Mouse (Mus musculus) frontal cortex, postnatal 14 days (tissue): ENCODE measurements at regions not wholly inside any gene's neighbourhood (a gene's known extent, or its start where the extent isn't known, plus 50 kb on each side); places are given as distances from the start of the nearest gene placed in this dataset.

Experiments
- DNase-seq, 2 experiments: peaks; one replicate each; pipeline ENCODE4 v3.0.0; 2022; ENCODE audit warnings: low spot score in 2 of 2

DNA sequence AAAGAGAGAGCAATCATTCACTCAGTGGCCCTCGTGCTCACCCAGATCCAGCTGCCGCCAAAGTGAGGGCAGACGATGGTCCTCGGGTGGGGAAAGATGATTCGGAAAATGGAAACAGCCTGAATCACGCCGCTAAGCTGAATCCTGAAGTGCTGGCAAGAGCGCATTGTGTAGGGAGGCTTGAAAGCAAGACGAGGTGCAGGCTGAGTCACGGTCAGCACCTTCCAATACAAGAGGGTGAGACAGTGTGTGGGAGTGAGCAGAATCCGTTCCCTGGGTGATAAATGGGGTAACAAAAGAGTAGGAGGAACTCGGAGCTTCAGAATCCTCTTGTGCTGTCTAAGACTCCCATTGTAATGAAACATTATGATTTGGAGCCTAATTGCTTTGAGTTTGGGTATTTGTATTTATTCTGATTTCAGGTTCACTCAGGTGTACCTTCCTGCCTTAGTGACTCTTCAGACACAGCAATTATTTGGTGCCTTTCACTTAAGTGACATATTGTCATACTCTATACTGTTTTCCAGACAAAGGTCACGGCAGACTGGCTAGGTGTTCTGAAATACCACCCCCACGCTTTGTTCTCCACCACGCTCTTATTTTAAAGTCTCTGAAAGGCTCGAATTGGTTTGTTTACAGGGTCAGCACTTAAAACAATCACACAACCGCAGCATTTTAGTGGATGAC is 70.0 kb downstream of the Mbip start:
- peak; percentile 17 to 42 for DNase-seq

DNA sequence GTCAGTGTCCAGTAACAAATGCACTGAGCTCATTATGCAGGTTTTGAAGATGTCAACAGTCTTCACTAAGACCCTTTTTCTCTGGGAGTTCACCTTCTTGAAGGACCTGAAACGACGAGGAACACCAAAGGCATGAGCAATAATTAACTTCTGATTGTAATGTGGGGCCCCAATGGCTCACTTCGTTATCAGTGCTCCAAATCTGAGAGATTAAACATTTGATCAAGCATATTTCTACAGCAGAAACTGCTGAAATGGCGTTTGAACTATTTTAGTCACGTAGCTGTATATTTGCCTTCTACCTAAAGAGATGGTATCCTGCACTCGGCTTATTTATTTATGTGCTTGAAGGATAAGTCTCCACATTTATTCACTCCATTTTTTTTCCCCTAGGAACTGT is 80.6 kb downstream of the Mbip start:
- DNase-seq, result no peak

DNA sequence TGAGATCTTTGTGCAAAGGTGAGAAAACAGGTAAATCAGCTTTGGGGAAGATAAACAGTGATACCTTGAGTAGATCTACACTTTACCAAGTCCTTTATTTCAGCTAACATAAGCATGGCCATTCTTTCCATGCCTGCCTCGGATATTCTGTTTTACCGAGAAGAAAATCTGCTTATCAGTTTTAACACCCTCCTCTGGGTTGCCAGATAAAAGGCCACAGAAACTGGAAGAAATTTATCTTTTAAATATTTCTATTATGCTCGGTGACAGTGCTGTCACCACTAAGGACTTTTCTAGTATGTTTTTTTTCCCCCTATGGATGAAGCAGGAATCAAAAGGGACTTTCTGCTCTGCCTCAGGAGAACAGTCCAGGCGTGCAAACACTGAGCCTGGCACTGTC is 84.2 kb downstream of the Mbip start:
- no peak for DNase-seq

DNA sequence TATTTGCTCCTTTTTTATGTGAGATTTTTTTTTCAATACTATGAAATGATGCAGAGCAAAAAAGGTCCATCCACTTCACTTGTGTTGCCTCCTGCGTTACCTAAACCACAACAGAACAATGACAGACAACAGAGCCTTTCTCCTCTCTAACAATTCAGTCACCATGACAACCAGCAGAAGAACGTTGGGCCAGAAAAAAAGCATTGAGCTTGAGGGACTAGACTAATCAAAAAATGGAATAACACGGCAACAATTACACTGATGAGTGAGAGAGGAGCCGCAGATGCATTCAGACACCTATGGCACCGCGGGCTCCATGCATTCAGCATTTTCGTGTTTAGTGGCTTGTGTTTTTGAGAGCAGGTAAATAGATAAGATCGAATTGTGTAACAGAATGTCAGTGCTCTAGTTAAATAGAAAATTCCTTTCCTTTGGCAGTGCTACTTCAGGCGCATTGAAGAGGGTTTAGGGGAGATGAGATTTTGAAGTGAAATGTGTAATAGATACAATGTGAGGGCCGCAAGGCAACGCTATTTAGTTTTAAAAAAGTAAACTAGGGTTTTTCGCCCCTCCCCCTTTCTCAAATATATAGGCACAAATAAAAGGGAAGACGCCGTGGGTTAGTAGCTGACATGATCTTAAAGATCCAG is 87.2 kb downstream of the Mbip start:
- DNase-seq, result no peak

DNA sequence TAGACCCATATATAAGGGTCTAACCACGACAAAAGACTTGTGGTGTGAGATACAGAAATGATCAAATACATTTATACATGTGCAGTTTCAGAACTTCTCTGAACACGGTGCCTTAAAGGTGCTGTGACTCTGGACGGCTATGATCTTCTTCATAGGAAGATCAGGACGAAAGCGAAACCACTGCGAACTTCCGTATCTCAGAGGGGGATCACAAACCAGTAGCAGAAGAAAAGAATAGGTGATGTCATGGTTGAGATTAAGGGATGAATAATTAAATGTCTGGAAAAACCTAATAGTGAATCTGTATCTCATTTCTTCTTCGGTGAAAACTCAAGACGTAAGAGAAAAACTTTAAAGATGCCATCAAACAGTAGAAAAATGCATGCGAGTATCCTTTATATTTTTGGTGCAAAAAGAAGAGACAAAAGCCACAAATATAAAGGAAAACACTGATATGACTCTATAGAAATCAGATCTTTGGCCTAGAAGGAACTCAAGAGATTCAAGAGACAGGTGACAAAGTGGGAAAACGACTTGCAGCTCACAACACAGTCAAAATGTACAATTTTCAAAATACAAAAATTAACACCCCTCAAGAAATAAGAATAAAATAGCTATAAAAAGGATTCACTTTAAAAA is 89.3 kb downstream of the Mbip start:
- DNase-seq, result no peak

DNA sequence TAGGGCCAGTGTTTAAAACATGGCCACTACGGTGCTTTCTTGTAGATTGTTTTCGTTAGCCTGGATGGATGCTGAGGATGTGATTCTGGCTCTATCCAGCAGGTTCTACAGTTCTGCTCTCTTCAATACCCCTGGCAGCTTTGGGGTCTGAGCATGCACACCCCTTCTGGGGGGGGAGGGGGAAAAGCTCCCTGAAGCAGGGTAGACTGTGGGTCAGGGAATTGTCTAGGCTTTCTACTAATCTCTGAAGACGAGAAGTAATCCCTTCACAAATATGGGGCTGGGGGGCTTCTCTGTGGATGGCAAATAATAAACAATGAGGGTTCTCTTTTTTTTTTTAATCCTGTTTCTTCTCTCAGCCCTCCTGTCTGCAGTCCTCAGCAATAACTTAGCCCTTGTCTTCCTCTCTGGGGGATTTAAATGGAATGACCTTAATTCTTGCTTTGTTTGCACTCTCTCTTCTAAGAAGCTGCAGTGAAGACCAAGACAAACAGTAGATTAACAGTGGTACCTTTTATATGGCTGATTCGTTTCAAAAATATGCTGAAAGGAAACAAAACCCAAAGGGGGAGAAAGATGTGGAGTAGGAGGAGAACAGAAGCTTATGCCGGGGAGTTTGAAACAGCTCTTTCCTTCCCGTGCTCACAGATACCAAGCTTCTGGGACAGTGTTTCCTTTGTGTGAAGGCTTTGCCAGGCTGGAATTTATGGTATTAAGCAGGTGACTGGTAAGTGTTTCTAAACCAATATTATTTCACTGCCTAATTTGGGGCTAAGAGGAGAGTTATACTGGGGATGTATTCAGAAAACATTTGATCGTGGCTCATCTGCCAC is 92.9 kb downstream of the Mbip start:
- no peak for DNase-seq

DNA sequence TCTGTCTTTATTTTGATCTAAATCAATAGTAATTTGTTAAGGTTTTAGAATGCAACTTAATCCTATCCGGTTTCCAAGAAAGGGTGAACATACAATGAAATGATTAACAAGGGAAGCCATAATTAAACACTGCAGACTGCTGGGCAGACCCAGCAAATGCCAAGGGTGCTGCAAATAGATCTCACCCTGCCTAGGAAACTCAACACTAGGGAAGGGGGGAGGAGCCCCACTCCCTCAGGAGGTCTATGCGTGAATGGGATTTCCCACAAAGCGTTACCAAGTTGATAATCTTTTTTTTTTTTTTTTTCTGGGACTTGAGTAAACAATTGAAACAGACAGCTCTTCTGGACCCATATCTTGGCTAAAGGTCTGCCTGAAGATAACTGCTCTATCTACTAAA is 95.4 kb downstream of the Mbip start:
- no peak for DNase-seq

DNA sequence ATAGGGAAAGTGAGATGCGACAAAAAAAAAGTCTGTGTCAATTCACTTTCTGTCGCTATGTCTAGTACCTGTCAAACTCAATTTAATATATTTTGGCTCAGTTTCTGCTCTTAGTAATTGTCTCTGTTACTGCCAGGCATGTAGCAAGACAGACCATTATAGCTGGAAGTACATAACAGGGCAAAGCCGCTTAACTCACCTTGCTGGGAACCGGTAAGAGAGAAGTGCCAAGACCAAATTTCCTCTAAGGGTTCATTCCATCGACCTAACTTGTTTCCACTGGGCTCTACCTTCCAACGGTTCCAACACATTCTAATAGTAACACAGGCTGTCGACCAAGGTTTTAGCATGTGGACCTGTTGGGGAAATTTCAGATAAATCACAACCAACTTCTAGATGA is 99.3 kb downstream of the Mbip start:
- no peak for DNase-seq

DNA sequence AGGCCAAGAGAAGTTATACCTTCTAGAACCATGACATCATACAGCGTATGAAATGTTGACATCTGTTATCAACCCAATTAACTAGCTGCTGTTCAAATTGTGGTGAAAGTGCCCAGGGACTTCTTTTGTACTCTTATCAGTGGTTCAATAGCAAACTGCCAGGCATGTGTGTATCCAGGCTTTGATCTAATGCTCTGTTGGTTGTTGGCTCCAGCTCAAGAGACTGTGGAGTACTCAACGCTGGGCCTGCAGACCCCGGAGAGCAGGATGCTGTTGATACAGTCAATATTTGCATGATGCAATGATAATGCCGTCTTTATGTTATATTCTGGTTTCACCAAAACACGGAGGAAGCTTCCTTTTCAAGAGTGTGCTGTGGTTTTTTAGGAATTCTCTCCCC is 102.9 kb downstream of the Mbip start:
- DNase-seq, result no peak

DNA sequence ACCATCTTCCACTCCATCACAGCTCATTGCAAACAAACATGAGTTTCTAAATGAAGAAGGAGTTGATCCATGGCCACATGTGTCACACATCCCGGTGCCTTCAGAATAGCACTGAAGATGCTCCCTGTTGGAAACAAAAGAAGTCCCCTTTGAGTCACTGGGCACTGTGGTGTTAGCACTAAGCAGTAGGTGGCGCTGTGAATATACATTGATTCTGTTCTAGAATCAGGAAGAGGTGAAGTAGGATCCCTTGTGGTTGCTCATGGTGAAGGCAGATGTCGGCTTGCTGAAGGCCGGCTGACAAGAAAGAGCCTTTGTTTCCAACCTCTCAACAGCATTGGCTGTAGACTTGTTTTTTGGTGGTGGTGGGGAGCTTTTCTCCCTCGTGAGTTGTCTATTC is 104.0 kb downstream of the Mbip start:
- DNase-seq, result peak in 1 of 2 experiments; percentile 14

DNA sequence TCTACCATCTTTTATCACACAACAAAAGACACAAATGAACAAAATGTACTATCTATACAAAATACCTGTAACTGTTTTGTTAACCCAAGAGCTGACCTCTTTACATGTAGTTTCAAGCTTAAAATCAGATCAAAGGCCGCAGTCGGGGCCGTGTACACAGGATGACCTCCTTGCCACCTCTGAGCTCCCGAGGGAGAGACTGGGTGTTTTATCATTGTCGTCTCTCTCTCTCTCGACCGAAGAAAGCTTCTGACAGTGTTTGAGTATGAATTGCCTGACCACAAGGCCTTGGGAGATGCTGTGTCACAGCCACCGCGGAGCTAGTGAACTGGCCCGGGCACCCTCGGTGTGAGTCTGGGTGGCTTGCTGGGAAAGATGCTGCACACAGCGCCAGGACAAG is 105.5 kb downstream of the Mbip start:
- DNase-seq, result no peak

DNA sequence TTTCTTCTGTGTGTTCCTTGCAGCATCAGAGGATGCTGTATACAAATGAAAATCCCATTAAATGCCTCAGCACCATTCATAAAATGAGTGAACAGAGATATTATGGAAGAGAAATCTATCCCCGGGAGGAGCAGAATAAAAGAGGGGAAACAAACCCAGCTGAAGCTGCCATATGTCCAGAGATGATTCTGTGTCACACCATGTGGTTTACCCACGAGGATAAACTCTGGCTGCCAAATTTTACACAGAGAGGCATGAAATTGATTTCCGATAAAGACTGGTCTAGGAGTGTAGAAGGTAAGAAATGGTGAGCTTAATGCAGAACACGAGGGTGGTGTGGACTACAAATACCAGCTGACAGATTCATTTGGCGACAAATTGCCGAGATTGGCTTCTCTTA is 111.1 kb downstream of the Mbip start:
- DNase-seq, result no peak

DNA sequence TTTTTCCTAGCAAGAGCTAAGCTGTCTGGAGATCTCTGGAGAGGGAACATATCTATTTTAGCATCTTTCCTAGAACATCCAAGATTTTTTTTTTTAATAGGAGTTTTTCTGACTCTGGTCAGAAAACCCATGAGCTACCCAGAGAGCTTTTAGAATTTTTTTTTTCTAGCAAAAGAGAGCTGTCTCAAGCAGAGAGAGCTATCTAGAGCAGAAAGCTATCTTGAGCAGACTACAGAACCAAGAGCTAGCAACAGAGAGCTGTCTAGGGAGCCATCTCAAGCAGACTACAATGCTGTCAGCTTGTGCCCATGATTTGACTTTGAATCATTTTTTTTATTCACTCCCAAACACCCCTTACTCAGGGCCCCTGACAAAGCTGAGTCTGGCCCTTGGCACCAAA is 112.5 kb downstream of the Mbip start:
- no peak for DNase-seq

DNA sequence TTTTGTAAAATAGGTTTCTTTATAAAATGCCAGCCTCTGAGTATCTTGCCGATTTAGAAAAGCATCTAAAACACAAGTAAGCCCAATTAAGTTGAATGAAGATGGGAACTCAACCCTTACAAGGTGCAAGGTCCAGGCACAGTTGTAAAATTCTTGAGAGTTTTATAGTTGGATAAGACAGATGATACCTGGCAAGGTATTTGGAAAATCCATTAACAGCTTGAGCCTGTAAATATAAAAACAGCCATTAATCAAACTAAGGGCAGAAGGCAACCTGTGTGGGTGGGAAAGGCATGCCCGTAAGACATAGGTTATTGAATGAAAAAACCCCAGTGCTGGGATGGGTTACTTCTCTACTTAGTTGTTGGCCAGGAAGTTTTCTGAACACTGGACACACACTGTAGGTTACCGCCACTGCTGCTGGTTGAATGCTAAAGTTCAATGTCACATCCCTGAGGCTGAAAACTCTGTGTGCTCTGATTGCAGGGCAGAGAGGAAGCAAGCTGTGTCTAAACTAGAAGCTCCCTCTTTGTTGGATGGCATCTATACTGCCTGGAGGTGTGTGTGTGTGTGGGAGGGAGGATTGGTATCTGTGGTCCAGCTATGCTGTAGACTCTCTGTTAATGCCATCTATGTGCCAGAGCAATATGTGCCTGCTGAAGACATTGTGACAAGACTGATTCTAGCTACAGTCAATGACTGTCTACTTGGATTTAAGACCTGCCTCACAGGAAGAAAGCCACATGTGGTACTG is 121.4 kb downstream of the Mbip start:
- DNase-seq, result no peak

DNA sequence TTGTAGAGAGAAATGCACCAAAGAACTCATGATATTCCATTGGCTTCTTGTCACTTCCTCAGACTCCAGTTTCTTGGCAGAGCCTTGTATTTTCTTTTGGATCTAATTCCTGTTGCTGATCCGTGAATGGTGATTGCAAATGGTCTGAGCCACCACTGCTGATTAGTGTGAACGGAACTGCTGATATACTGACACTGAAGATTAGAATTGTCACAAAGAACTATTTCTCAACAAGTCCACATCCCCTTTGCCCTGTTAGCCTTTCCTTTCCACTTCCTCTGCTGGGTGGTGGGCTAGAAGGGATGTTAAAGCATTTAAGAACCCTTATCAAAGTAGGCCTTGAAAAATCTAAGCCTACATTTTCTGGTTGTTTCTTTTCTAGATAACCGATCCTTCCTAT is 152.2 kb downstream of the Mbip start:
- no peak for DNase-seq

DNA sequence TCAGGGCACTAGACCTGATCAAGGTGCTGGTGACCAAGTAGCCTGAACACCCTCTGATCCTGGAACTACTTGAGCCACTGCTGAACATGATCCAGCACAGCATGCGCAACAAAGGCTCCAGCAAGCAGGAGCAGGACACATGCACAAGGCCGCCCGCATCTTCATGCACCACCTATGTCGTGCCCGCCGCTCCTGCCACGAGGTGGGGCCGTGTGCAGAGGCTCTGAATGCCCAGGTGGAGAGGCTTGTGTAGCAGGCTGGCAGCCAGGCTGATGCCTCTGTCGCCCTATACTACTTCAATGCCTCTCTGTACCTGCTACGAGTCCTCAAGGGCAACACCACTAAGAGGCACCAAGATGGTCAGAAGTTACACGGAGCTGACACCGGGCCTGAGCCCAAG is 156.1 kb downstream of the Mbip start:
- no peak for DNase-seq

DNA sequence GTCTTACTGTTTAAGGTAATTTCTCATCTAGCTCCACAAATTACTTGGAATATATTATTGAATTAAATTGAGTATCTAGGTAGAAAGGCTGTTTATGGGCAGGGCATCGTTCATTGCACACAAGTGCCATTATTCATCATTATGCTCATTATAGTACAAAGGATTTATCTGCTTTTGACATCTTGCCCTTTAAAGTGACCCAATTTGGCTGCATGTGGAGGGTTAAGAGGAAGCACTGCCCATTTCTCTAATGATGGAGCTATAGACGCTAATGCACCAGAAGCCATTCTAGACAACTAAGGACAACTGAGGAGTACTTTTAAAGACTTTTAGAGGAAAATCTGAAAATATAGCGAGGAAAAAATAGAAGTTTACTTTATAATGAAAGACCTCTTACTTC is 185.0 kb downstream of the Mbip start:
- DNase-seq, result no peak

DNA sequence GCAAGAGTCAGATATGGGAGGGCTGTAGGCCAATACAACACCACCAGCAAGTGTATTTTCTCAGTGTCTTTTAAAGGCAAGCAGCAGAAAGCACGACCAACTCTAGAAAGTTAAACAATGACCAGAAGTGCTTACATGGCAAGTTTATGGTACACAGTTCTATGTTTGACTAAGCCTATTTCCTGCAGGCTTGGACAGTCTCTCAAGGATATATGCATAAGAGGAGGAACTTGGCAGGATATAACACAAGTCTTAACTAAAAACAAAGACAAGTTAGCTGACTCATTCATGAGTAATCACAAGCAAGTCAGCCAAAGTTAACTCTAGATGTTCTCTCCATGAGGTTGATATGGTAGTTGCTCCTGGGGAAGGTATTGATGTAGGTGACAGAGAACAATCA is 201.3 kb downstream of the Mbip start:
- DNase-seq, result no peak

DNA sequence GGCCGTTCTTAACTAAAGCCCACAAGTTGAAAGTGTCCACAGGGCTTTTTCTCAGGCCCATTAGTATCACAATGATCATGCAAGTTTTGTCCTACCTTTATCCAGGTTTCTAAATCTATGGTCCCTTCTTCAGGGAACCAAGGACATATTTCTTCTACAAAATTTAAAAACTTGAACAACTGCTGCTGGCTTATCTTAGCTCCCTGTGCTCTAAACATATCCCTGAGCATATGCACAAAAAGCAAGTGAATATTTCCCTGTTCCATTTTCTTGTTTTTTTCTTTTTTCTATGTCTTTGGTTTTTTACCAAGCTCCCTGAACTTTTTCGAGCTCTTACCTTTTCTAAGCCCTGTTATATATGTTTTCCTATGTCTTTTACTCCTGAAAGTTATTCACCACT is 201.9 kb downstream of the Mbip start:
- no peak for DNase-seq

DNA sequence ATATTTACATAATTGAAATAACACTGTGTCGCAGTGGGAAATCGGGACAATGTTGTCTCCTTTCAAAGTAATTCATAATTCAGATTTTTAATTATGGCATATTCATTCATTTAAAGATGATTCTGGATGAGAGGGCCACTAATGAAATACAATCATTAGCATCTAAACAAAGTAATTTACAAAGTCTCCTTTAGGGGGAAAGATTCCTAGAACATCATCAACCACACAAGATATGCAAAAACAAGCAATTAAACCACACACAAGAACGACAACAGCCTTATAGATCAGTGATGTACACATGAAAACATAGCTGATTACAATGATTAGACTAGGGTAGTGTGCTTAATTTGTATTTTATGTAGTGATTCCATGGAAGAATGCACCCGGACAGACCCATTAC is 231.2 kb downstream of the Mbip start:
- DNase-seq, result no peak

DNA sequence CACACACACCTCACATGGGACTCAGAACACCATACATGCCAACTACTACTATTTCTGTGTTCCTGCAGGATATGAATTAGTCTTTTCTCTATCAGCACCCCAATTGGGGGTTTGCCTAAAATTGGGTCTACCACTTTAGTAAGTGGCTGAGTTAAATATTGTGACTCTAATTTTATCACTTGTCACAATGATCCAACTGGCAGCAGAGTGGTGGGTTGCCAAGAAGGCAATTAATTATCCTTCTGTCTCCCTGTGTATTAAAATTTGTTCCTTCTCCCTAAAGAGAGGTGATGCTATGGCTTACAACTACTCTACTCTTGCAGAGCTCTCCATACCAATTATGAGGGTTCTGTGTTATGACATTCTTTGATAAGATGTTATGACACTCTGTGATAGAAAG is 245.3 kb downstream of the Brms1l start:
- DNase-seq, result no peak

DNA sequence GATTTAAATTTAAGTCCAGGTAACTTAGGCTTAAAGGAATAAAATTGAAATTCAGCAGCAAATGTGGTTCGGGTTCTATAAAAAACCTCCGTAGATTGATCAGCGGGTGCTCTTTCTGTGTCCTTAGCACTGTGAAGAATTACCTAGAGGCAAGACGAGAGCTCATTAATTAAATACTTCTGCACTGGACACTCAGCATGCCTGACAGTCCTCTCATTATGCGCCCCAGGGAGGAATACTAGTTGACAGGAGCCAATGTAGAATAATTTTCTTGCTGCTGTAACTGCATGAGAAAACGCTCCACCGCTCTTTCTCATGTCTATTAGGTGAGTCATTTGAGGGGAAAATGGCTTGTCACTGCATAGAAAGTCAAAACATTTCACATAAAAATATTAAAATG is 228.1 kb downstream of the Brms1l start:
- no peak for DNase-seq
